Mouse (Mus musculus) embryonic fibroblast, embryonic 13.5 days (primary cell): Measurements from ENCODE around the gene Pla1a. TPM values are rescaled to one million over a fixed set of nuclear protein-coding genes. Genes with fewer than 3 reads are reported as not detected.

Source experiments
- H3K27ac ChIP-seq: 2 replicates; pipeline ENCODE4 v1.5.1; 2012; ENCODE audit warnings: low read length, control low read depth, inconsistent platforms; ENCODE audit not compliant: insufficient read depth
- H3K4me1 ChIP-seq: 2 replicates; pipeline ENCODE4 v1.6.1; 2011; ENCODE audit warnings: low read length; ENCODE audit not compliant: control insufficient read depth, insufficient read depth
- H3K4me3 ChIP-seq: 2 replicates; pipeline ENCODE4 v1.5.1; 2011; ENCODE audit warnings: mild to moderate bottlenecking, control low read depth, low read length; ENCODE audit not compliant: insufficient read depth
- CTCF ChIP-seq: IDR thresholded peaks from 2 replicates; pipeline ENCODE4 v1.5.1; 2011; ENCODE audit warnings: mild to moderate bottlenecking, control low read depth, low read length, moderate library complexity, borderline replicate concordance; ENCODE audit not compliant: insufficient read depth
- POLR2A ChIP-seq: IDR thresholded peaks from 2 replicates; pipeline ENCODE4 v1.6.1; 2011; ENCODE audit warnings: low read depth, mild to moderate bottlenecking, control low read depth, low read length, moderate library complexity
- polyA plus RNA-seq: library from polyadenylated mRNA; stranded (reverse); fragments of >200 nt; gene quantifications from 2 replicates; pipeline ENCODE4 v1.2.4, GENCODE M21; 2011; ENCODE audit warnings: low read depth; ENCODE audit not compliant: missing spikeins, insufficient read length

Gene Pla1a
- polyA plus RNA-seq, 1 experiment: 1.2 TPM

GRCm38 (mm10) chr16:38350939-38351338 lies 82.0 kb downstream of the Pla1a start:
- TF ChIP-seq POLR2A: no peak
- no peak for TF ChIP-seq CTCF
- Histone ChIP-seq H3K4me1 (peaks cover 3% of the 10 kb centered on the region; the same call in 1 of the 2 replicates), H3K4me3 (no peak overlapping the region), H3K27ac (no peak overlapping the region)

GRCm38 (mm10) chr16:38350361-38350855 lies 82.5 kb downstream of the Pla1a start:
- H3K4me1 ChIP-seq: peaks cover 3% of the 10 kb centered on the region; the same call in 1 of the 2 replicates
- no peak overlapping the region for H3K27ac ChIP-seq

GRCm38 (mm10) chr16:38349881-38350280 lies 83.1 kb downstream of the Pla1a start:
- H3K4me3 ChIP-seq: no peak overlapping the region
- peaks cover 3% of the 10 kb centered on the region; the same call in 1 of the 2 replicates for H3K4me1 ChIP-seq
- no peak overlapping the region for H3K27ac ChIP-seq
- no peak for TF ChIP-seq CTCF
- no peak for TF ChIP-seq POLR2A

More at GRCm38 (mm10) chr16:38350361-38350855, 82.5 kb downstream of the Pla1a start:
- TF ChIP-seq POLR2A (no peak), CTCF (no peak)
- no peak overlapping the region for H3K4me3 ChIP-seq

DNA sequence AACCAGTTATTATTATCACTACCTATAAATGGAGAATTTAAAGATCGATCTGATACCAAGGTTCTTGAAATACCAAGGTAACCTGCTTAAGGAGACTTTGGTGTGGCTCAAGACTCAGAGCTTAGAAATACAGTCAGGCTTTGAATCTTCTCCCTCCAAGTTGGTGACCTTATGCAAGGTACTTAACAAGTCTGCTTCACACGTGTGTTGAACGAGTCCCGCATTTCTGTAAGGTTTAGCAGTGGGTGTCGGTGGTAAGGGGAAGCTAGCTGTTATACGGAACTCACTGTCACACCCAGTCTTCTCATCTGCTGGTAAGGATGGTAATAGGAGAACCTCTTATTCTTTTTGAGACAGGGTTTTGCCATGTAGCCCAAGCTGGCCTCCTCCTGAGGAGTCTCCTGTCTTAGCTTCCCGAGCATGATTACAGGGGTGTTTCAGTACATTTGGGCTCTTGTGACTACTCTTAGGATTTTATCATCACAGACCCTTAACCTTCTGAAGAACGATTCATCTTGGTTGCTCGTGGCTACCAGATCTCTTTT lies 84.7 kb downstream of the Pla1a start:
- Histone ChIP-seq H3K4me3 (no peak overlapping the region), H3K4me1 (peaks cover 3% of the 10 kb centered on the region; the same call in 1 of the 2 replicates), H3K27ac (no peak overlapping the region)
- TF ChIP-seq POLR2A (no peak), CTCF (no peak)

DNA sequence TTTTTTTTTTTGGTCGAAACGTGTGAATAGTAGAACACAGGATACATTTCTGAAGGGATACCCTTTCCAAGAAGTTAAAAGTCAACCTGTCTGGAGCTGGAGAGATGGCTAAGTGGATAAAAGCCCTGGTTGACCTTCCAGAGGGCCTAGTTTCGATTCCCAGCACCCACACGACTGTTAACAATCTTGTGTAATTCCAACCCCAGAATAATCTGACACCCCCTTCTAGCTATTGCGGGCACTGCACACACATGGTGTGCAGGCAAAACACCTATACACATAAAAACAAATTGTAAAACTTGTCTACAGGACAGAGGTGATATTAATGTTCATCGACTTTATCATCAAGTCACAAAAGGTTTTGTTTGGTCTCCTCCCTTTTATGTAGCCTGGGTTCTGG lies 85.4 kb downstream of the Pla1a start:
- Histone ChIP-seq H3K4me3 (peak overlapping the region; percentile 51), H3K4me1 (peaks cover 3% of the 10 kb centered on the region; the same call in 1 of the 2 replicates), H3K27ac (no peak overlapping the region)
- no peak for TF ChIP-seq CTCF
- TF ChIP-seq POLR2A: no peak

DNA sequence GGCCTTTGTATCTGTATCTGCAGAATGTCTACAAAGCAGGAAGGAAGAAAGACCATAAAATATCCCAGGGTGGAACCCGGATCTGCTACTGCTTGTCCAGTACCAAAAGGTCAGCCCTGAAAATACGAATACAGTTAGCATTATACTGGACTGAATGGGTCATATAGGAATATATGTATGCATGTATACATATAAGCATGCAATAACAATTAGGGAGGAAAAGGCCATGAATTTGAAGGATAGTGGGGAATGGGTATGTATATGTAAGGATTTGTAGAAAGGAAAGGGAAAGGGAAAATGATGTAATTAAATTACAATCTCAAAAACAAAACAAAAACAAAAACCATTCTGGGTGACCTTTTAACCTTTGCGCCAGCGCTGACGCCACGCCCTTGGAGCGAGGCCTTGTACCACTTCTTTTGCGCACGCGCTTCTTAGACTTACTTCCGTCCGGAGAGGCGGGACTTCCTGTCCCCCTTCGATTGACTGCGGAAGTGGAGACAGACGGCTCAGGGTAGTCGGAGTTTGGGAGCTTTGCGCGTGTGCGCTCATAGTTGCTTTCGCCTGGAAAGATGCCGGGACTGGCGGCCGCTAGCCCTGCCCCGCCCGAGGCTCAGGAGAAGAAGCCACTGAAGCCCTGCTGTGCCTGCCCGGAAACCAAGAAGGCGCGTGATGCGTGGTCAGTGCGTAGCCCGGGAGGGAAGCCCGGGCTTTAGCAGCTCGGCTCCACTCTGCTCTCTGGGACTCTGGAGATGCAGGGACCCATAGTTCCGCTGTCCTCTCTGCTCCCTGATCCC lies 86.2 kb downstream of the Pla1a start, which contains the start of the genes Cox17 and Gm21987:
Cox17 (plus strand) TSS at position 463 of the 797 bp plus-strand sequence.
Gm21987 (plus strand) TSS at position 512 of the 797 bp plus-strand sequence.
- peak within 1 kb of the TSS; percentile 29; the same call in 1 of the 2 replicates for H3K27ac ChIP-seq
- peaks cover 3% of the 10 kb centered on the region; the same call in 1 of the 2 replicates for H3K4me1 ChIP-seq
- TF ChIP-seq POLR2A (peak; percentile 84), CTCF (no peak)
- H3K4me3 ChIP-seq: peak within 1 kb of the TSS; percentile 77

Other genes starting within 250 kb of the Pla1a start
- gene Nr1i2, start 138.3 kb downstream of the Pla1a start, polyA plus RNA-seq: not detected in 2 replicates
- not detected in 2 replicates for gene Maats1, start 91.0 kb downstream of the Pla1a start, polyA plus RNA-seq
- gene Cox17, start 86.2 kb downstream of the Pla1a start, polyA plus RNA-seq: 93.2 and 102 TPM in 2 replicates
- gene Gm21987, start 86.1 kb downstream of the Pla1a start, polyA plus RNA-seq: 1.4 TPM in 1 of 2 replicates, not detected in the other
- gene Popdc2, start 70.9 kb downstream of the Pla1a start, polyA plus RNA-seq: 0.60 and 1.0 TPM in 2 replicates
- gene Adprh, start 19.6 kb upstream of the Pla1a start, polyA plus RNA-seq: 53.9 and 66.6 TPM in 2 replicates
- 22.9 and 62.4 TPM in 2 replicates for gene Cd80, start 22.4 kb upstream of the Pla1a start, polyA plus RNA-seq
- gene Timmdc1, start 89.5 kb upstream of the Pla1a start, polyA plus RNA-seq: 29.0 and 38.0 TPM in 2 replicates
- gene Poglut1, start 117.1 kb upstream of the Pla1a start, polyA plus RNA-seq: 64.5 and 67.0 TPM in 2 replicates
- 127 and 143 TPM in 2 replicates for gene Tmem39a, start 125.6 kb upstream of the Pla1a start, polyA plus RNA-seq